Mouse (Mus musculus) kidney, postnatal 25 days (tissue): Measurements from ENCODE around the gene Ctnnbip1.

ENCODE experiments used
- DNase-seq, 2 experiments: peaks; one replicate each; pipeline ENCODE4 v3.0.0; 2021; ENCODE audit warnings: mixed read lengths in 2 of 2

The Ctnnbip1 gene

DNA sequence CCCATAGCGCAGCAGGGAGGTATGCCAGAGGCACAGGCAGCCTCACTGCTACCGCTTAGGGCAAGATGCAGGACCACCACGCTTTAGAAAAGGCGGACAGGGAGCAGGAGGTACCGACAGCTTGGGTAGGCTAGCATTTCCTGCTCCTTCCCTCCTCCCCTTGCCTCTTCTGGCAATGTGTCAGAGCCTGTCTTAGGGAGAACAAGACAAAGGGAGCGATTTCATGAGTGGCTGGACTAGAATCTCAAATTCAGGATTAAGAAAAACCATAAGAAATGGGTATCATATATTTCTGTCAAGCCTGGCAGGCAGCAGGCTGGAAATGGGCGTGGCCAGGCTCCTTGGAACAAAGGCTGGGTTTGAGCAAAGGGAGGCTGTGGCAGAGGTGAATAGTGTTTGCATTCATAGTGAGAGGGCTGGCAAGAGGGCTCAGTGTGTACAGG, 44.9 kb downstream of the Ctnnbip1 start:
- DNase-seq = no peak

GRCm38 (mm10) chr4:149563941-149564361, 45.9 kb downstream of the Ctnnbip1 start:
- no peak for DNase-seq

DNA sequence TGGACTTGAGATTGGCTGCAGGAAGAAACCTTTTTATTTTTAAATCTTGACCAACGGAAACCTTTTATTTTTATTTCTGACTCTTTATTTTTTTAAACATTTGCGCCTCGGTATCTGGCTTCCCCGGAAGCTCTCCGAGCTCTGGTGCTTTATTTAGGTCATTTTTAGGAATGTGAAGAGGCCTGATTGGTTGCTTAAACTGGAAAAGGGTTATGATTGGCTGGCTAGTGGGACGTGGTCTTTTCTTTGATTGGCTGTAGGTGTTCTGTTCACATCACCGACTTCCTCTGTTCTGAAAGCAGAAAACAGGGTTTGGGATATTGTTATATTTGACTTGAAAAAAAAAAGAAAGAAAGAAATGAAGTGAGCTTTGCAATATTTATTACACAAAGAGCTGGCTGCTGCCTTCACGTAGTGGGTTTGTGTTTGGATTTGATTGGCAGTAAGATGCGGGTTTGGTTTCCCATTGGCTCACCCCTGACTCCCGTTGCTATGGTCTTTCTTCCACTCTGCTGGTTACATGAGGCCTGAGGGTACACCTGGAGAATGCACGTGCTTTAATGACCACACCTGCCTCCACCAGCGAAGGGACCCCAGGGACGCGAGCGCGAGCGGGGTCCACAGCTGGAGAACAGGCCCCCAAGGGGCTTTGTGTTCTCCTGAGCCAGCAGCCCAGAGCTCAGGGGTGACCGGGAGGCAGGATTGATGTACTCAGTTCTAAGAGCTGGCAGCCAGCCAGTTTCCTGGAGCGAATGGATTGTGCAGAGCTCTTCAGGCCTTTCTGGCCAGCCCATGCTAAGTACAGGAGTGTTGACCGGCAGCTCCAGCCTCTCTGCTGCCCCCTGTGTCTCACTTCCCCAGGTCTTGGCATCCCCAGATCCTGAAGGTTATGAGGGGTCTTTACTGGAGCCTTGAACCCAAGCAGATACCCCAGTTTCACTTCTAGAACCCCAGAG, 46.7 kb downstream of the Ctnnbip1 start:
- peak; percentile 91 to 92 for DNase-seq

- DNase-seq = peak; percentile 83
Observed at GRCm38 (mm10) chr4:149567432-149568026, 49.5 kb downstream of the Ctnnbip1 start.

DNA sequence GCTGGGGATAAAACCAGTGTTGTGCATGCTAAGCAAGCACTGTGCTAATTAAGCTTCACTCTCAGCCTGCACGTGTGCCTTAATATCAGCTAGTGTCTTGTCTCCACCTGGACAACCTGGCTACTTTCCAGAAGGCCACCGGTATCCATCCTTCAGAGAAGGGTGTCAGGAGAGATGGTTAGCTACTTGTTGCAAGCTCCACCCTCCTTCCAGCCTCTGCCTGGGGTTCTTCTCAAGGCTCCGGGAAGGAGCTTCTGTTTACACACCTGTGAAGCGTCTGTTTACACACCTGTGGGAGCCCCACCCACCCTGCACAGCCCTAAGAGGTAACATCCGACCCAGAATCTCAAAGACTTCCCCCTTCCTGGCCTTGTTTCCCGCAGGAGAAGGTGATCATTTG, 50.6 kb downstream of the Ctnnbip1 start:
- peak in 1 of 2 experiments; percentile 47 for DNase-seq

GRCm38 (mm10) chr4:149569781-149570497, 51.9 kb downstream of the Ctnnbip1 start:
- DNase-seq = no peak

GRCm38 (mm10) chr4:149570498-149570863, 52.4 kb downstream of the Ctnnbip1 start:
- DNase-seq = no peak

GRCm38 (mm10) chr4:149571209-149571608, 53.2 kb downstream of the Ctnnbip1 start:
- peak in 1 of 2 experiments; percentile 49 for DNase-seq

DNA sequence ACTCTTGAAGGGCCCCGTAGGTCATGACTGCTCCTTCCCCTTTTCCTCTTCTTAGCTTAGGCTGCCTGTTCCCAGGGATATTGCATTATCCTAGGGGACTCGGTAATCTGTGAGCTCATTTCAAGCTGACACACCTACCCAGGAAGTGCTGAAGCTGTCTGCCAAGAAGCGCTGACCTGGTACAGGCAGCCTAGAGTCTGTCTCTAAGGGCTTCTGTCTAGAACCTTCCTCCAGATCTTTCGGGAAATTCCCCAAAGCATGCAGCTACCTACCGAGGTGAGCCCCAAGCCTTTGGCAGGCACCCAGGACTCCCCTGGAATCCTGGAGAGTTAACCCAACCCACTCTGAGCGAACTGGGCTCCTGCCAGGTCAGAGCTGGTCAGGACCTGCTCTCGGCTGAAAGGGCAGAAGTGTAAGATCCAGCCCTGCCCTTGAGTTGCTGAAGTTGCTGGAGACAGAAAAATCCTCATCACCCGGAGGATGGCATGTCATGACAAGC, 53.7 kb downstream of the Ctnnbip1 start:
- peak; percentile 95 for DNase-seq

DNA sequence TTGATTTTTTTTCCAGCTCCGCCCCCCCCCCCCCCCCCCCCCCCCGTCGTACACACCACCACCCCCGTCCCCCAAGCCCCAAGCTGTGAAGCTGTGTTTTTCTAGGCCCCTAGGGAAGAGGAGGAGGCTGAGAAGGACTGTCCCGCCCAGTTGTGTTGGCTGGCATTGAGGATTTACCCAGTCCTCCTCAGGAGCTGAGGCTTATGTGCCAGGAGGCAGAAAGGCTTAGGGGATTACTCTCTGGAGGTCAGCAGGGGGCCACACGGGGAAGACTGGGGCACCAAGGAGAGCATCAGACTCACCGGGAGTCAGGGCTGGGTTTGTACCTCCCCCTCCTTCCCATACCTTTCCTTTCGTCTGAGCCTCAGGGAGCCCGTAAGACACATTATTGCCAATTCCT, 54.4 kb downstream of the Ctnnbip1 start:
- DNase-seq = no peak

GRCm38 (mm10) chr4:149572851-149573250, 54.8 kb downstream of the Ctnnbip1 start:
- DNase-seq = peak; percentile 46 to 70

DNA sequence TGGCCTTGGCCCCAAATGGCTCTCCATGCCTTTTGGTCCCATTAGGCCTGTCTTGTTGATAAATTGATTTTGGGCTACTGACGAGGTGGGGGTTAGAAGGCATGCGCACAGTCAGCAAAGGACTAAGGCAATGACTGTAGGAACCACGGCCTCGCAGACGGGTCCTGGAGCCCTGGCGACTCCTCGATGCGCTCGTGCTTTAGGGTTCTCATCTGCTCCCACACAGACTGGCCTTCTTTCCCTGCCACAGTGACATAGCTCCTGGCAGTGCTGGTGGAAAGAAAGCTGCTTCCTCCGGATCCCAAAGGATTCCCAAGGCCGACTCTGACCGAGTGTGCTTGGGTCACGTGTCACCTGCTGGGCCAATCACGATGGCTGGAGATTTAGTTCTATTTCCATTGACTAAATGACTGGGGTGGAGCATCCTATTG, 56.4 kb downstream of the Ctnnbip1 start:
- peak; percentile 35 to 55 for DNase-seq

GRCm38 (mm10) chr4:149576061-149576460, 58.0 kb downstream of the Ctnnbip1 start:
- no peak for DNase-seq

- no peak for DNase-seq
Observed at GRCm38 (mm10) chr4:149576993-149577548, 59.0 kb downstream of the Ctnnbip1 start.

DNA sequence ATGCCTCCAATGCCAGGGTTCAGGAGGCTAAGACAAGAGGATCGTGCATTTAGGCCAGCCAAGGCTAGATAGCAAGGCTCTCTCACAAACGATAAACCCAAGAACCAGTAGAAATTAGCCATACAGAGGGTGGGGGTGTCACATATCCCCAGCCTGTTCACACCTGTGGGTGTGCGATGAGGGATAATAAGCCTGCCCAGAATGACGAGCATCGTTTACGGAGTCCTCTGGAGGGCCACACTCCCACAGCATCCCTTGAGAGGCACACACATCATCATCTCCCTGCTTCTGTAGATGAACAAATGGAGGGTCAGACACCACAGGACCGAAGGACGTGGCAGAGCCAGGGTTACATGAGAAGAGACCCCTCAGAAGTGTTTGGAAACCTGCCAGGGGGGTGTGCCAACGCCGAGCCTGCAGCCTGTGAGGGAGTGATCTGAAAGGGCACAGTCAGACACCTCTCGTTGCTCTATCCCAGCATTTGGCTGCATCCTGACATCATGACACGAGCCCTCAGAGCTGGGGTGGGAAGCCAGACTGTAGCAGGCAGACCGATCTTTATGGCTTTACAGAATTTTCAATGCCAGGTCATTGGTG, 60.1 kb downstream of the Ctnnbip1 start:
- no peak for DNase-seq

DNA sequence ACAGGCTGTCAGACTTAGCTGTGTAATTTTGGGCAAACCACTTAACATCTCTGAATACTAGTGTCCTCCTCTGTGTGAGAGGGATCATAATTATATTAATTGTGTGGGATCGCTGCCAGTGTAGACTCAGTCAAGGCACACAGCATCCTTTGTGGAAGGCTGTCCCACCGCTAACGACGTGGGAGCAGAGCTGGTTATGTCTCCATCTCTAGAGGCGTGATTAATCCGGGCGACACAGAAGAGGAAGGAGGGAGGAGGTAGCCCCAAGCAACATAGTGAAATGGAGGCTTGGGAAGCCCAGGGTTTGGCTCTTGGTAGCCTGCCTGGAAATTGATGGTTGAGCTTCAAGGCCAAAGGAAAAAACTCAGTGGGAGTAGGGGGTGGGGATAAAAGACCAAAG, 60.8 kb downstream of the Ctnnbip1 start:
- DNase-seq = no peak

GRCm38 (mm10) chr4:149585236-149585635, 67.2 kb downstream of the Ctnnbip1 start:
- no peak for DNase-seq

DNA sequence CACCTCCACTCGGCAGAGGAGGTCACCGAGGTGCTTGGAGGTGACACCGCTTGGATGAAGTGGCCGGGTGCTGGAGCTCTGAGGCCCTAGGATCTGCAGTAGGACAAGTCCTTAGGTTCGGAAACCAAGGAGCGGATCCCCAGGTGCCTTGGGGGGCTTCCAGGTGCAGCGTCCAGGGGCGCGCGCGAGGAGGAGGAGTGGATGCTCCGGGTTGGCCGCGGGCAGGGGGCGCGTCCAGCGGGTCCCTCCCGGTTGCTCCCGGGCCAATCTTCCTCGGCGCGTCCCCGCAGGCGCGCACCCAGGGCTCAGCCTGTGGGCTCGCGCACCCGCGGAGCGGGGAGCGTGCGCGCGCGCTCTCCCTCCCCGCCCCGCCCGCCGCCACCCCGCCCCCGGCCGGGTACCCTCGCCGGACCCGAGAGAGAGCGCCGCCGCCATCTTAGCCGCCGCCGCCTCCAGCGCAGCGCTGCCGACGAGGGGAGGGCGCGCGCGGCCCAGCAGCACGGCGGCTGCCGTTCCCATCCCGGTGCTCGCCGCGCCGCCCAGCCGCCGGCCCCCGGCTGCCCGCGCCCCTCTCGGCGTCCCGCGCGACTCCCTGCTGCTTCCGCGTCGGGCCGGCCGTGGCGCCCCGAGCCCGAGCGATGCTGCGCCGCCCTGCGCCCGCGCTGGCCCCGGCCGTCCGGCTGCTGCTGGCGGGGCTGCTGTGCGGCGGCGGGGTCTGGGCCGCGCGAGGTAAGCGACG, 68.2 kb downstream of the Ctnnbip1 start, which contains the start of gene Clstn1:
Gene Clstn1, plus strand, starts transcription at position 425 of the 739 bp plus-strand sequence.
- DNase-seq = peak; percentile 60 to 80

DNA sequence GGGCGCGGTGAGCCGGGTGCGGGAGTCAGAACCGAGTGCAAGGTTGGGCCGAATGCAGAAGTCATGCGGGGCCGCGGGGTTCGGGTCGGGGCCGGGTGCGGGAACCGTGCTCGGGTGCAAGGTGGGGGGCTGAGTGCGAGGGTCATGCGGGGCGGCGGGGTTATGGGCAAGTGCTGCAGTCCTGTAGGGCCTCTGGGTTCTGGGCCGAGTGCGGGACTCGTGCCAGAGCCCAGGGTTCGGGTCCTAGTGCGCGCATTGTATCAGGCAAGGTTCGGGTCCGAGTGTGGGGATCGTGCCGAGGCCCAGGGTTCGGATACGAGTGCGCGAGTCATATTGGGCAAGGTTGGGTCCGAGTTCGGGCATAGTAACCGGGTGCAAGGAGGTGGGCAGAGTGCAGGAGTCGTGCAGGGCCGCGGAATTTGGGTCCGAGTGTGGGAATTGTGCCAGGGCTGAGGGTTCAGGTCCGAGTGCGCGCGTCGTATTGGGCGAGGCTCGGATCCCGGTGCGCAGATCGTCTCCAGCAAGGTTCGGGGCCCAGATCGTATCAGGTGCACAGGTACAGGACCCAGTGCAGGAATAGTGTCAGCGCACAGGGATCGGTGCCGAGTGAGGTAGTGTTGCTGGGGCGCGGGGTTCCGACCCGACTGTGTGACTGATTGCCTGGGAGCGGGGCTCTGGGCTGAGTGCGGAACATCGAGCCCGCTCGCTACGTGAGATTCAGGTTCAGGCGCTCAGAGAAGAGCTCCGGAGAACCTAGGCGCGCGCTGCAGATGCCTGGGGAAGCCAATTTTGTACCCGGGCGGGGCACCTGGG, 69.0 kb downstream of the Ctnnbip1 start:
- DNase-seq = peak; percentile 27 to 55

- DNase-seq = no peak
Observed at GRCm38 (mm10) chr4:149587596-149588168, 69.6 kb downstream of the Ctnnbip1 start.
